Mouse (Mus musculus): ENCODE measurements around the gene Olfr168.
"Not testable (repeated sequence)": the region's sequence is repeated elsewhere in the genome, so short reads cannot be mapped to it uniquely, and the experiment has no call there.

The Olfr168 gene

GRCm38 (mm10) chr16:19535455-19535854 lies at the start of gene Olfr168:
TSS of gene Olfr168 (minus strand) at chr16:19535555.
- DNase-seq (ENCODE audit: low read depth) = no peak

GRCm38 (mm10) chr16:19571709-19572108 lies 36.4 kb upstream of the Olfr168 start, which contains the start of gene Olfr169:
TSS of gene Olfr169 (minus strand) at chr16:19571809.
- DNase-seq (ENCODE audit: low read depth) = not testable (repeated sequence)

- not testable (repeated sequence) for DNase-seq (ENCODE audit: low read depth)
Observed at GRCm38 (mm10) chr16:19553429-19553828, 18.1 kb upstream of the Olfr168 start.

- not testable (repeated sequence) for DNase-seq (ENCODE audit: low read depth)
Observed at GRCm38 (mm10) chr16:19552246-19552645, 16.9 kb upstream of the Olfr168 start.

- DNase-seq (ENCODE audit: low read depth) = no peak
Observed at GRCm38 (mm10) chr16:19522166-19522565, 13.2 kb downstream of the Olfr168 start, which contains the start of gene Olfr167. TSS of gene Olfr167 (minus strand) at chr16:19522266.

GRCm38 (mm10) chr16:19483394-19483793 lies 52.0 kb downstream of the Olfr168 start, which contains the start of gene Olfr166:
TSS of gene Olfr166 (plus strand) at chr16:19483694.
- no peak for DNase-seq (ENCODE audit: low read depth)

Measured in c-Kit-positive CD71-positive TER-119-negative erythroid progenitor cells, embryonic 14.5 days (primary cell).